Mouse (Mus musculus): ENCODE measurements around the gene Pced1b. TPM values are rescaled to one million over a fixed set of nuclear protein-coding genes. Genes with fewer than 3 reads are reported as not detected.
A peak's percentile ranks its signal among the peaks of the same experiment; 100 is the strongest.
"Not testable (repeated sequence)": the region's sequence is repeated elsewhere in the genome, so short reads cannot be mapped to it uniquely, and the experiment has no call there.

Pced1b gene
- total and polyA plus RNA-seq, 3 experiments = 3.6 to 3.9 (median 3.8) TPM

DNA sequence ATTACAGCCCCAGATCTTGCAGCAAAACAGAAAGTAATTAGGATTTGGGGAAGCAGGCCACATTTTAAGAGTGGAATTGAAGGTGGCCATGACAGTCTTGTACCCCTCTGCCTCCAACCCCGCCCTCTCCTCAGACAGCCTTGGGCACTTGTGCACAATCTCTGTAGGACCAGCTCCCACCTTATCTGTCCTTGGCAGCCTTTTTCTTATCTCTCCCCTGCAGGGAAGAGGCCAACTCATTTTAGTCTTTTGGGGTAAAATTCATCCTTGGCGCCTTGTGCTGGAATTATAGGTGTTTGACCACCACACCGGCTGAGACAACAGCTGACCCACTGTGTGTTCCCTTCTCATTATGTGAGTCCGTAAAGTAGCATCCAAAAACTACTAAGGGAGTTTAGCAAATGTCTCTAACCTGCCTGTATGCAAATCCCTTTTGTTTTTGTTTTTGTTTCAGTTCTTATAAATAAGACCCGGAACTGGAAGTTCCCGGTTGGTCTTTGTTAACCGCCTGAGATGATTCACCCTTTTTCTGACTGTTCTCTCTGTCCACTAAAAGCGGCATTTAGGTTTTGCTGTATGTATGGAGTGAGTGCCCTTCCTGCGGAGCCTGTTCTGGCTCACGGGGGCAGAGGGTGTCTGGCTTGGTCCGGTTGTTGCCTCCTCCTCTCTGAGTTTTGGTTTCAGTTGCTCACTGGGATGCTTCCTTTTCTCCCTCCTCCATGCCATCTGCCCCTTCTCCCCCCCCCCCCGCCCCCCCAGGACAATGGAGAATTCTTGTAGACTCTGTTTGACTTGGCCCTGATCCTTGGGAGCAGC is 132.8 kb downstream of the Pced1b start:
- Histone ChIP-seq H3K9ac (ENCODE audit: low read depth, low read length) (no peak overlapping the region), H3K4me3 (peak overlapping the region; percentile 1; the same call in 1 of the 2 replicates), H3K27ac (peak overlapping the region; percentile 31), H3K27me3 (ENCODE audit: control insufficient read depth, insufficient read depth, low read length) (no peaks in the 10 kb centered on the region), H3K4me1 (ENCODE audit: control insufficient read depth, insufficient read depth, low read length) (peaks cover 1% of the 10 kb centered on the region), H3K36me3 (ENCODE audit: control insufficient read depth, insufficient read depth, low read length) (no peaks in the 10 kb centered on the region), H3K79me2 (replicated peaks; ENCODE audit: control insufficient read depth, insufficient read depth, low read length) (no peaks in the 10 kb centered on the region)
- no peak for TF ChIP-seq EP300 (IDR thresholded peaks at IDR 0.05; ENCODE audit: insufficient read depth, low read depth, low read length)
- no peak for TF ChIP-seq CTCF (IDR thresholded peaks at IDR 0.05)
- TF ChIP-seq POLR2A (IDR thresholded peaks at IDR 0.05; ENCODE audit: insufficient read depth, low read depth, low read length) = no peak
- intact Hi-C loops (cut with DNase I) = no loop called here
- 42% methylated on average over 12 of the region's 12 CpGs for WGBS
- DNase-seq = no peak

DNA sequence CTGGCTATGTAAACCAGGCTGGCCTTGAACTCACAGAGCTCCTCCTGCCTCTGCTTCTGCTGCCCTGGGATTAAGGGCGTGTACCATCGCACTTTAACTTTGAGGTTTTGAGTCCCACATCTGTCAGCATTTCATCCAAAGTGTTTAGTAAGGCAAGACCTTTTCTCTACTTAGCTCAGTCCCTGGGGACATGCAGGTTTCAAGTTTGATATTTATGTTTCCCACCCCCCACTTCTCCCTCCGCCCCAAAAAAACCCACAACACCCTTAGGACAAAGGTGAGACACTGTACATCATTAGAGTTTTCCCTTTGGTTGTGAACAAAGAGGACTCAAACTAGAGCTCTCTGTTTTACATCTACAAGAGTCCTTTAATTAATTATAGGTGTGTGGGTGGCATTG is 135.7 kb downstream of the Pced1b start:
- WGBS = 95% methylated on average over 3 of the region's 3 CpGs
- intact Hi-C loops (cut with DNase I) = no loop called here
- Histone ChIP-seq H3K79me2 (replicated peaks; ENCODE audit: control insufficient read depth, insufficient read depth, low read length) (no peaks in the 10 kb centered on the region), H3K4me1 (ENCODE audit: control insufficient read depth, insufficient read depth, low read length) (no peaks in the 10 kb centered on the region; the same call in 1 of the 2 replicates), H3K4me3 (no peak overlapping the region), H3K27me3 (ENCODE audit: control insufficient read depth, insufficient read depth, low read length) (no peaks in the 10 kb centered on the region), H3K36me3 (ENCODE audit: control insufficient read depth, insufficient read depth, low read length) (no peaks in the 10 kb centered on the region), H3K27ac (no peak overlapping the region), H3K9ac (ENCODE audit: low read depth, low read length) (no peak overlapping the region)
- no peak for TF ChIP-seq POLR2A (IDR thresholded peaks at IDR 0.05; ENCODE audit: insufficient read depth, low read depth, low read length)
- no peak for TF ChIP-seq CTCF (IDR thresholded peaks at IDR 0.05)
- TF ChIP-seq EP300 (IDR thresholded peaks at IDR 0.05; ENCODE audit: insufficient read depth, low read depth, low read length) = no peak
- no peak for DNase-seq

DNA sequence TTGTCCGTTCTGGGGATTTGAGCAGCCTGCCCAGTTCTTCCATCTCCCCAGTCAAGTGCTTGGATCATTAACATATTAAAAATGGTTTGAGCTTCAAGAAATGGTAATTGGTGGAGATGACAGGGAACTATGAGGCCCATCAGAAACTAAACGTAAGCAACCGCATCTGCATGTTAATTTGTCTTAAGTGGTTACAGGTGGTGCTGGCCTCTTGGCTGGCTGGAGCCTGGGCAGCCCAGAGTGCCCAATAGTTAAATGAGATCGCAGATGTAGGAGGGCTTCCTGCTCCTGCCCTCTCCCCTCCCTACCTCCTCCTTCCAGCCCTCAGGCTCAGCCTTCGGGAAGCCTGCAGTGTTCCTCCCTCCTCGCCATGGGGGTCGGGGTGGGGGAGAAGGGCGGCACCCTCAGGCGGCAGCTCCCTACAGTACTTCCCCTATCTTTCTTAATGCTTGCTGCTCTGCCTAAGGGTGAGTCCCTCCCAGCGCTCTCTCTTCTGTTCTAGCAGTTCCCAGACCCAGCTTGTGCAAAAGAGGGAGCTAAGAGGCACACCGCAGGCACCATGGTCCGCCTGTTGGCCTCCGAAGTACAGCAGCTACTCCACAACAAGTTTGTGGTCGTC is 136.7 kb downstream of the Pced1b start:
- H3K4me3 ChIP-seq = no peak overlapping the region
- intact Hi-C loops (cut with DNase I) = no loop called here
- WGBS = 70% methylated on average over 14 of the region's 14 CpGs
- TF ChIP-seq CTCF (IDR thresholded peaks at IDR 0.05) (no peak), POLR2A (IDR thresholded peaks at IDR 0.05; ENCODE audit: insufficient read depth, low read depth, low read length) (no peak), EP300 (IDR thresholded peaks at IDR 0.05; ENCODE audit: insufficient read depth, low read depth, low read length) (no peak)
- H3K9ac ChIP-seq (ENCODE audit: low read depth, low read length) = no peak overlapping the region
- H3K27me3 ChIP-seq (ENCODE audit: control insufficient read depth, insufficient read depth, low read length) = no peaks in the 10 kb centered on the region
- H3K36me3 ChIP-seq (ENCODE audit: control insufficient read depth, insufficient read depth, low read length) = no peaks in the 10 kb centered on the region
- H3K79me2 ChIP-seq (replicated peaks; ENCODE audit: control insufficient read depth, insufficient read depth, low read length) = no peaks in the 10 kb centered on the region
- no peak for DNase-seq
- H3K4me1 ChIP-seq (ENCODE audit: control insufficient read depth, insufficient read depth, low read length) = no peaks in the 10 kb centered on the region; the same call in 1 of the 2 replicates
- no peak overlapping the region for H3K27ac ChIP-seq

DNA sequence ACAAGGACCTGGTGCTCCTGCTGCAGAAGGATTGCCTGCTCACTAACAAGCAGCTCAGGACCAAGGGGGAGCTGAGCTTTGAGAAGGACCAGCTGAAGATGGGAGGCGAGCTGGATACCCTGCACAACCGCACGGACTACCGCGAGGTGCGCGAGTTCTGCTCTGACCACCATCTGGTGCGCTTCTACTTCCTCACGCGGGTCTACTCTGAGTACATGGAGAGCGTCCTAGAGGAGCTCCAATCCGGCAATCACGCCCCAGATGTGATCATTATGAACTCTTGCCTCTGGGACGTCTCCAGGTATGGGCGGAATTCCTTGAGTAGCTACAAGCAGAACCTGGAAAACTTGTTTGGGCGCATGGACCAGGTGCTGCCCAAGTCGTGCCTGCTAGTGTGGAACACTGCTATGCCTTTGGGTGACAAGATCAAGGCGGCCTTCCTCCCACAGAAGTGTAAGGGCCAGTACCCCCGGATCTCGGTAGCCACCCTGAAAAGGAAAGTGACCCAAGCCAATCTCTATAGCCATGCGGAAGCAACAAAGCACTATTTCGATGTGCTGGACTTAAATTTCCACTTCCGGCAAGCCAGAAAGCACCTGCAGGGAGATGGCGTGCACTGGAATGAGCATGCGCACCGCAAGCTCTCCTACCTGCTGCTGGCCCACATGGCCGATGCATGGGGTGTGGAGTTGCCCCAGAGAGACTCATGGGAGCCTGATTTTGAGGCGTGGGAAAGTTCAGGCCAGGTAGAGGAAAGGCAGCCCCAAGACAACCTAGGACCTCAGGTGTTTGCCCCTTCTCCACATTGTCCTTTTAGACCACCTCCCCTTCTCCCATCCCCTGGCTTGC is 137.5 kb downstream of the Pced1b start:
- Histone ChIP-seq H3K4me3 (no peak overlapping the region), H3K9ac (ENCODE audit: low read depth, low read length) (no peak overlapping the region), H3K79me2 (replicated peaks; ENCODE audit: control insufficient read depth, insufficient read depth, low read length) (no peaks in the 10 kb centered on the region), H3K27me3 (ENCODE audit: control insufficient read depth, insufficient read depth, low read length) (no peaks in the 10 kb centered on the region), H3K27ac (no peak overlapping the region), H3K36me3 (ENCODE audit: control insufficient read depth, insufficient read depth, low read length) (no peaks in the 10 kb centered on the region), H3K4me1 (ENCODE audit: control insufficient read depth, insufficient read depth, low read length) (no peaks in the 10 kb centered on the region; the same call in 1 of the 2 replicates)
- intact Hi-C loops (cut with DNase I) = no loop called here
- 96% methylated on average over 28 of the region's 28 CpGs for WGBS
- TF ChIP-seq POLR2A (IDR thresholded peaks at IDR 0.05; ENCODE audit: insufficient read depth, low read depth, low read length) (no peak), CTCF (IDR thresholded peaks at IDR 0.05) (no peak)
- no peak for DNase-seq

DNA sequence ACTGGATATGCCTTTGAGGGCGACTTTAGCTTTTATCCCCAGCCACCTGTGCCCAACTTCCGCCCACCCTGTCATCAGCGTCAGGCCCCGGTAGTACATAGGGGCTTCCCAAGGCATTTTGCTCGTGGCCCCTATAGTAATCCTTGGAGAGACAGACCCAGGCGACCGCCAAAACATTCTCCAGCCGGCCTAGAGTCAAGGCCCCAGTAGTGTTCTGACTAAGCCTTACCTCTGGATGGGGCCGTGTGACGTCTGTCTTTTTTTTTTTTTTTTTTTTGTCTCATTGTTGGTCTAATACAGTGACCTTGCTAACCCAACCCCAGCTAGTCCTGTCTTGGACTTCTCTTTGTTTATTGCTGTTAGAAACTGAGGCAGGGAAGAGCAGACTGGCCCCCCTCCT is 138.3 kb downstream of the Pced1b start:
- DNase-seq; intact Hi-C loops (cut with DNase I); H3K27ac ChIP-seq: not testable (repeated sequence)

More for the DNA sequence above, 138.3 kb downstream of the Pced1b start:
- not testable (repeated sequence) for H3K4me1 ChIP-seq (ENCODE audit: control insufficient read depth, insufficient read depth, low read length); H3K4me3 ChIP-seq; H3K9ac ChIP-seq (ENCODE audit: low read depth, low read length); H3K27me3 ChIP-seq (ENCODE audit: control insufficient read depth, insufficient read depth, low read length); H3K36me3 ChIP-seq (ENCODE audit: control insufficient read depth, insufficient read depth, low read length); H3K79me2 ChIP-seq (replicated peaks; ENCODE audit: control insufficient read depth, insufficient read depth, low read length)
- 97% methylated on average over 10 of the region's 10 CpGs for WGBS

All from heart, adult 2 months (tissue).